Comparison of ENCODE assay signal across 13 mouse cellular contexts in the genomic region with DNA sequence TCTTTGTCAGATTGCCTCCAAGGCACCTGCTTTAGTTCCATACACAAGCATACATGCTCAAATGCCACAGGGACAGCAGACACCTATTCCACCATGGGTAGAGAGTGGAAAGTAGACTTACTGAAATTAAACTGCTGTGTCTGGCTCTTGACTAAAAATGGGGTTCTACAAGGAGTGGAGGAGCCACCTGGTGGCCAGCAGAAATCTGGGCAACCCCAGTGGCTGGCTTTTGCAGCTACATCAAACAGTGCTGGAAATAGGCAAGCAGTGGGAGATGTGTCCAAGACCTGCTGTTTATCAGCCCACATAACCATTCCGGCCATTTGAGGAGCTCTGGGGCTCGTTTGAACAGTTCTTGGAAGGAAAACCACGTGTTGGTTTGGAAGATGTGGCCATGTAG. TPM values are rescaled to one million over a fixed set of nuclear protein-coding genes. Genes with fewer than 3 reads are reported as not detected.
A peak's percentile ranks its signal among the peaks of the same experiment; 100 is the strongest.
DNase-seq lines count a peak whose midpoint lies in the region; ATAC-seq lines count a peak whose summit lies in the region.
"Had no signal": no experiment of that assay in that cellular context is flagged by ENCODE, and none has a peak within 500 bp of the region (broad histone marks: within the 10 kb centered on the region; RNA-seq: fewer than 3 reads in every experiment).

No protein-coding gene starts in this region.

- DNase-seq in kidney, adult 18-20 months = peak; percentile 53
- DNase-seq in kidney, postnatal 14 days = no peak
- DNase-seq in lung, postnatal 10 days = peak; percentile 13
- DNase-seq in lung, postnatal 14 days = no peak
- peak; percentile 30 for DNase-seq in MN1 (ENCODE audit: low spot score)
- no peak for DNase-seq in gastrocnemius, postnatal 14 days
- DNase-seq: adrenal gland, postnatal 25 days; cerebellum, adult 8-10 months had no signal

- intact Hi-C loops in gastrocnemius, postnatal 14 days (cut with DNase I; ENCODE audit: low total_unique reads) = no loop called here

- ATAC-seq in megakaryocyte progenitor cell, adult 5-6 weeks (replicated peaks; ENCODE audit: poor library complexity) = peak; percentile 59
- no peak for ATAC-seq in activated CD4-positive, CD25-positive, alpha-beta regulatory T cell, adult 4 months

RNA-seq across cellular contexts. Expression of a gene that starts 6.1 kb away (rescaled TPM):
- total RNA-seq in megakaryocyte progenitor cell, adult 5-6 weeks (2015) = 67.7 and 87.4 TPM in 2 replicates
- total RNA-seq in megakaryocyte progenitor cell, adult 5-6 weeks (2017) = 168 and 183 TPM in 2 replicates
- 10 to 100 TPM; 32.2 to 37.1 TPM for total RNA-seq in gastrocnemius, postnatal 14 days (2021)
- 10 to 100 TPM; 45.6 to 74.8 TPM for polyA plus RNA-seq in activated CD4-positive, CD25-positive, alpha-beta regulatory T cell, adult 4 months (2017; shearing (Covaris generic))

RNA-seq across cellular contexts. Expression of a gene that starts 6.7 kb away (rescaled TPM):
- not detected in 2 replicates for total RNA-seq in megakaryocyte progenitor cell, adult 5-6 weeks (2015)
- not detected in 2 replicates for total RNA-seq in megakaryocyte progenitor cell, adult 5-6 weeks (2017)
- not detected for total RNA-seq in gastrocnemius, postnatal 14 days (2021)
- not detected for polyA plus RNA-seq in activated CD4-positive, CD25-positive, alpha-beta regulatory T cell, adult 4 months (2017; shearing (Covaris generic))
- total RNA-seq: adrenal gland, postnatal 25 days; left cerebral cortex, postnatal 25 days had no signal
- polyA plus RNA-seq: heart, embryonic 15.5 days; neural tube, embryonic 11.5 days had no signal

RNA-seq across cellular contexts. Expression of a gene that starts 13.6 kb away (rescaled TPM):
- total RNA-seq in megakaryocyte progenitor cell, adult 5-6 weeks (2015) = 0.37 TPM in 1 of 2 replicates, not detected in the other
- total RNA-seq in megakaryocyte progenitor cell, adult 5-6 weeks (2017) = 0.30 and 0.75 TPM in 2 replicates
- total RNA-seq in gastrocnemius, postnatal 14 days (2021) = 1 to 10 TPM; 1.1 to 3.0 TPM
- not detected for polyA plus RNA-seq in activated CD4-positive, CD25-positive, alpha-beta regulatory T cell, adult 4 months (2017; shearing (Covaris generic))

RNA-seq across cellular contexts. Expression of a gene that starts 37.9 kb away (rescaled TPM):
- total RNA-seq in megakaryocyte progenitor cell, adult 5-6 weeks (2015) = 87.8 and 102 TPM in 2 replicates
- 40.8 and 50.5 TPM in 2 replicates for total RNA-seq in megakaryocyte progenitor cell, adult 5-6 weeks (2017)
- 10 to 100 TPM; 18.8 to 22.8 TPM for total RNA-seq in gastrocnemius, postnatal 14 days (2021)
- polyA plus RNA-seq in activated CD4-positive, CD25-positive, alpha-beta regulatory T cell, adult 4 months (2017; shearing (Covaris generic)) = 10 to 100 TPM; 20.4 to 23.1 TPM

RNA-seq across cellular contexts. Expression of a gene that starts 55.4 kb away (rescaled TPM):
- total RNA-seq in megakaryocyte progenitor cell, adult 5-6 weeks (2015) = 0.94 and 2.5 TPM in 2 replicates
- total RNA-seq in megakaryocyte progenitor cell, adult 5-6 weeks (2017) = 1.5 and 3.0 TPM in 2 replicates
- total RNA-seq in gastrocnemius, postnatal 14 days (2021) = 10 to 100 TPM; 17.4 to 20.3 TPM
- 1 to 10 TPM; 1.1 to 1.2 TPM for polyA plus RNA-seq in activated CD4-positive, CD25-positive, alpha-beta regulatory T cell, adult 4 months (2017; shearing (Covaris generic))

Comparison
In these comparisons a context has a peak if more than half of its experiments do, and no peak if none do; other contexts are left out.
1. DNase-seq: peak in kidney, adult 18-20 months (single experiment), lung, postnatal 10 days (single experiment) and MN1 (single experiment); none in kidney, postnatal 14 days (single experiment), lung, postnatal 14 days (single experiment) and gastrocnemius, postnatal 14 days (single experiment).